Mouse (Mus musculus) hindlimb bud, embryonic 11.5 days (tissue): ENCODE measurements around the gene Tnip3.
A peak's percentile ranks its signal among the peaks of the same experiment; 100 is the strongest.

ENCODE experiments used
- DNase-seq: peaks from one replicate; pipeline ENCODE4 v3.0.0-alpha.2; 2012; ENCODE audit warnings: low read depth, low spot score; ENCODE audit errors: extremely low spot score

Gene Tnip3

GRCm38 (mm10) chr6:65525192-65525591, at the start of gene Tnip3:
Gene Tnip3, plus strand, starts transcription at chr6:65525313.
- no peak for DNase-seq

- no peak for DNase-seq
Measured at GRCm38 (mm10) chr6:65498786-65499185, 26.3 kb upstream of the Tnip3 start.

- peak; percentile 70 for DNase-seq
Measured at GRCm38 (mm10) chr6:65510051-65510669, 15.0 kb upstream of the Tnip3 start.

- DNase-seq: no peak
Measured at GRCm38 (mm10) chr6:65513813-65514212, 11.3 kb upstream of the Tnip3 start.

- DNase-seq: no peak
Measured at GRCm38 (mm10) chr6:65516759-65517158, 8.4 kb upstream of the Tnip3 start.

GRCm38 (mm10) chr6:65520821-65521220, 4.3 kb upstream of the Tnip3 start:
- no peak for DNase-seq

- DNase-seq: no peak
Measured at GRCm38 (mm10) chr6:65527892-65528291, 2.8 kb downstream of the Tnip3 start.

GRCm38 (mm10) chr6:65531232-65531848, 6.2 kb downstream of the Tnip3 start:
- no peak for DNase-seq

GRCm38 (mm10) chr6:65533687-65534086, 8.6 kb downstream of the Tnip3 start:
- DNase-seq: no peak

GRCm38 (mm10) chr6:65537327-65537884, 12.3 kb downstream of the Tnip3 start:
- no peak for DNase-seq

GRCm38 (mm10) chr6:65538022-65538652, 13.0 kb downstream of the Tnip3 start:
- no peak for DNase-seq

- no peak for DNase-seq
Measured at GRCm38 (mm10) chr6:65538921-65539320, 13.8 kb downstream of the Tnip3 start.

GRCm38 (mm10) chr6:65540138-65540537, 15.0 kb downstream of the Tnip3 start:
- no peak for DNase-seq

GRCm38 (mm10) chr6:65541094-65541493, 16.0 kb downstream of the Tnip3 start:
- no peak for DNase-seq

GRCm38 (mm10) chr6:65542391-65542790, 17.3 kb downstream of the Tnip3 start:
- no peak for DNase-seq

- peak; percentile 26 for DNase-seq
Measured at GRCm38 (mm10) chr6:65542913-65543312, 17.8 kb downstream of the Tnip3 start.

GRCm38 (mm10) chr6:65563887-65564656, 39.0 kb downstream of the Tnip3 start:
- DNase-seq: no peak

- DNase-seq: no peak
Measured at GRCm38 (mm10) chr6:65564657-65565039, 39.5 kb downstream of the Tnip3 start.

GRCm38 (mm10) chr6:65569741-65570140, 44.6 kb downstream of the Tnip3 start:
- DNase-seq: peak; percentile 22

- DNase-seq: no peak
Measured at GRCm38 (mm10) chr6:65578151-65578973, 53.2 kb downstream of the Tnip3 start.
